25 mouse cellular contexts compared by ENCODE assay signal in the genomic region with DNA sequence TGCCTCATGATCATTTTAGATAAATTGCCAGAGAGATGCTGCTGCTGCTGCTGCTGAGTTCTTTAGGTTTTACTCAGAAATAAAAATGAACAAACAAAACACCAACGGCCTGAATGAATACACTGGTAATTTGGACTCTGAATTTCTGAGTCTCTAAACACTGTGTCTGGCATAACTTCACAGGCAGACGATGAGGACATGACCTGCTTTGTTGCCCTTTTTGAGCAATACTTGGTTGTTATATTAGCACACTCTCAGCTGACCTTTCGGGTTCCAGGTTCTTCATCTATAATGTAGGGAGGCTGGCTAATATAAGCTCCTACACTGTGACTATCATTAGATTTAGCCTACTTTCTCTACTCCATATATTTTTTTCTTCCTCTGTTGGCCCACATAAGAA.
"Had no signal": no experiment of that assay in that cellular context is flagged by ENCODE, and none has a peak within 500 bp of the region (broad histone marks: within the 10 kb centered on the region; RNA-seq: fewer than 3 reads in every experiment).

No protein-coding gene starts in this region.

- DNase-seq: gastrocnemius, postnatal 14 days; gastrocnemius, postnatal 36 days; heart, adult 11 months; heart, adult 2 months; heart, postnatal 14 days; heart, postnatal 36 days; kidney, adult 11 months; kidney, adult 2 months; kidney, adult 9 months; kidney, postnatal 14 days; kidney, postnatal 36 days; layer of hippocampus, adult 9-11 months had no signal

- ATAC-seq: hindbrain, postnatal 0 days; intestine, embryonic 16.5 days had no signal

- H3K9me3 ChIP-seq: heart, embryonic 13.5 days; heart, embryonic 15.5 days; hindbrain, embryonic 13.5 days; hindbrain, embryonic 15.5 days; kidney, embryonic 15.5 days; limb, embryonic 10.5 days; limb, embryonic 12.5 days had no signal

- H3K4me1 ChIP-seq: heart, embryonic 15.5 days; kidney, embryonic 15.5 days; limb, embryonic 10.5 days; limb, embryonic 12.5 days had no signal

- H3K4me3 ChIP-seq: heart, adult 2 months; heart, embryonic 13.5 days; heart, embryonic 15.5 days; hindbrain, embryonic 13.5 days; hindbrain, embryonic 15.5 days; kidney, embryonic 15.5 days; left cerebral cortex, adult 2 months; limb, embryonic 10.5 days; limb, embryonic 12.5 days had no signal

- H3K36me3 ChIP-seq: heart, embryonic 13.5 days; heart, embryonic 15.5 days; hindbrain, embryonic 13.5 days; hindbrain, embryonic 15.5 days; kidney, embryonic 15.5 days; limb, embryonic 10.5 days; limb, embryonic 12.5 days had no signal

- H3K4me2 ChIP-seq: heart, embryonic 11.5 days; heart, embryonic 13.5 days; heart, embryonic 15.5 days; hindbrain, embryonic 13.5 days; hindbrain, embryonic 15.5 days; kidney, embryonic 15.5 days; limb, embryonic 12.5 days; liver, embryonic 11.5 days had no signal

- H3K27ac ChIP-seq: heart, adult 2 months; heart, embryonic 13.5 days; heart, embryonic 15.5 days; hindbrain, embryonic 13.5 days; hindbrain, embryonic 15.5 days; hindbrain, postnatal 0 days; kidney, embryonic 15.5 days; kidney, postnatal 0 days; left cerebral cortex, adult 2 months; limb, embryonic 10.5 days; limb, embryonic 12.5 days had no signal

- H3K27me3 ChIP-seq: heart, embryonic 13.5 days; heart, embryonic 15.5 days; hindbrain, embryonic 13.5 days; hindbrain, embryonic 15.5 days; kidney, embryonic 15.5 days; limb, embryonic 12.5 days had no signal

- H3K9ac ChIP-seq: heart, embryonic 13.5 days; heart, embryonic 15.5 days; hindbrain, embryonic 13.5 days; hindbrain, embryonic 15.5 days; kidney, embryonic 15.5 days; limb, embryonic 12.5 days had no signal
